Mouse (Mus musculus): ENCODE results near the gene Nlk. TPM values are rescaled to one million over a fixed set of nuclear protein-coding genes. Genes with fewer than 3 reads are reported as not detected.
"Not testable (repeated sequence)": the region's sequence is repeated elsewhere in the genome, so short reads cannot be mapped to it uniquely, and the experiment has no call there.

Nlk gene
- polyA plus RNA-seq, 1 experiment from 2014 or later, result 25.8 TPM

- DNase-seq (ENCODE audit: low spot score, missing footprints) (no peak), ATAC-seq (ENCODE audit: low FRiP score) (no peak)
- Histone ChIP-seq H3K27ac (ENCODE audit: low read depth, low read length) (no peak overlapping the region), H3K4me1 (ENCODE audit: control insufficient read depth, insufficient read depth, low read length) (no peaks in the 10 kb centered on the region), H3K4me2 (no peak overlapping the region), H3K4me3 (ENCODE audit: low read depth, low read length) (no peak overlapping the region), H3K9ac (ENCODE audit: low read length) (no peak overlapping the region), H3K36me3 (ENCODE audit: control insufficient read depth, insufficient read depth, low read length) (no peaks in the 10 kb centered on the region), H3K27me3 (ENCODE audit: control insufficient read depth, insufficient read depth, low read length) (no peaks in the 10 kb centered on the region), H3K9me3 (ENCODE audit: control insufficient read depth, low read length) (no peaks in the 10 kb centered on the region)
- 93% methylated on average over 2 of the region's 2 CpGs for WGBS
Measured at GRCm38 (mm10) chr11:78649143-78649542, 48.0 kb downstream of the Nlk start.

- not testable (repeated sequence) for H3K4me3 ChIP-seq (ENCODE audit: low read depth, low read length); H3K36me3 ChIP-seq (ENCODE audit: control insufficient read depth, insufficient read depth, low read length); H3K27me3 ChIP-seq (ENCODE audit: control insufficient read depth, insufficient read depth, low read length); ATAC-seq (ENCODE audit: low FRiP score); H3K9me3 ChIP-seq (ENCODE audit: control insufficient read depth, low read length); DNase-seq (ENCODE audit: low spot score, missing footprints); H3K4me2 ChIP-seq; H3K27ac ChIP-seq (ENCODE audit: low read depth, low read length); H3K4me1 ChIP-seq (ENCODE audit: control insufficient read depth, insufficient read depth, low read length); H3K9ac ChIP-seq (ENCODE audit: low read length)
- WGBS, result 86% methylated on average over 1 of the region's 1 CpGs
Measured at GRCm38 (mm10) chr11:78648405-78648804, 48.8 kb downstream of the Nlk start.

- H3K4me1 ChIP-seq (ENCODE audit: control insufficient read depth, insufficient read depth, low read length), result peaks cover 5% of the 10 kb centered on the region; the same call in 1 of the 2 replicates
- H3K36me3 ChIP-seq (ENCODE audit: control insufficient read depth, insufficient read depth, low read length), result no peaks in the 10 kb centered on the region
- no peak overlapping the region for H3K27ac ChIP-seq (ENCODE audit: low read depth, low read length)
- ATAC-seq (ENCODE audit: low FRiP score) (no peak), DNase-seq (ENCODE audit: low spot score, missing footprints) (no peak)
- H3K4me2 ChIP-seq, result no peak overlapping the region
- H3K27me3 ChIP-seq (ENCODE audit: control insufficient read depth, insufficient read depth, low read length), result no peaks in the 10 kb centered on the region
- H3K9me3 ChIP-seq (ENCODE audit: control insufficient read depth, low read length), result no peaks in the 10 kb centered on the region
- WGBS, result 90% methylated on average over 7 of the region's 7 CpGs
- H3K4me3 ChIP-seq (ENCODE audit: low read depth, low read length), result no peak overlapping the region
- no peak overlapping the region for H3K9ac ChIP-seq (ENCODE audit: low read length)
Measured at GRCm38 (mm10) chr11:78643746-78644145, 53.4 kb downstream of the Nlk start.

- WGBS, result 65% methylated on average over 3 of the region's 3 CpGs
- no peaks in the 10 kb centered on the region for H3K9me3 ChIP-seq (ENCODE audit: control insufficient read depth, low read length)
- H3K9ac ChIP-seq (ENCODE audit: low read length), result no peak overlapping the region
Measured at GRCm38 (mm10) chr11:78642151-78642550, 55.0 kb downstream of the Nlk start.

GRCm38 (mm10) chr11:78641088-78641487, 56.1 kb downstream of the Nlk start:
- peaks cover 3% of the 10 kb centered on the region; the same call in 1 of the 2 replicates for H3K36me3 ChIP-seq (ENCODE audit: control insufficient read depth, insufficient read depth, low read length)
- 92% methylated on average over 3 of the region's 3 CpGs for WGBS

More at GRCm38 (mm10) chr11:78642151-78642550, 55.0 kb downstream of the Nlk start:
- ATAC-seq (ENCODE audit: low FRiP score) (no peak), DNase-seq (ENCODE audit: low spot score, missing footprints) (no peak)
- H3K27ac ChIP-seq (ENCODE audit: low read depth, low read length), result no peak overlapping the region
- peaks cover 5% of the 10 kb centered on the region; the same call in 1 of the 2 replicates for H3K4me1 ChIP-seq (ENCODE audit: control insufficient read depth, insufficient read depth, low read length)
- H3K4me3 ChIP-seq (ENCODE audit: low read depth, low read length), result no peak overlapping the region
- no peaks in the 10 kb centered on the region for H3K27me3 ChIP-seq (ENCODE audit: control insufficient read depth, insufficient read depth, low read length)
- no peak overlapping the region for H3K4me2 ChIP-seq
- no peaks in the 10 kb centered on the region for H3K36me3 ChIP-seq (ENCODE audit: control insufficient read depth, insufficient read depth, low read length)

GRCm38 (mm10) chr11:78632782-78633181, 64.4 kb downstream of the Nlk start:
- Histone ChIP-seq H3K4me2 (no peak overlapping the region), H3K4me1 (ENCODE audit: control insufficient read depth, insufficient read depth, low read length) (no peaks in the 10 kb centered on the region), H3K36me3 (ENCODE audit: control insufficient read depth, insufficient read depth, low read length) (peaks cover 3% of the 10 kb centered on the region; the same call in 1 of the 2 replicates), H3K9ac (ENCODE audit: low read length) (no peak overlapping the region), H3K27me3 (ENCODE audit: control insufficient read depth, insufficient read depth, low read length) (no peaks in the 10 kb centered on the region), H3K4me3 (ENCODE audit: low read depth, low read length) (no peak overlapping the region), H3K9me3 (ENCODE audit: control insufficient read depth, low read length) (no peaks in the 10 kb centered on the region; the same call in 1 of the 2 replicates), H3K27ac (ENCODE audit: low read depth, low read length) (no peak overlapping the region)
- ATAC-seq (ENCODE audit: low FRiP score), result no peak
- no peak for DNase-seq (ENCODE audit: low spot score, missing footprints)
- 93% methylated on average over 2 of the region's 2 CpGs for WGBS

More at GRCm38 (mm10) chr11:78641088-78641487, 56.1 kb downstream of the Nlk start:
- peaks cover 5% of the 10 kb centered on the region; the same call in 1 of the 2 replicates for H3K4me1 ChIP-seq (ENCODE audit: control insufficient read depth, insufficient read depth, low read length)
- H3K27ac ChIP-seq (ENCODE audit: low read depth, low read length), result no peak overlapping the region
- no peaks in the 10 kb centered on the region; the same call in 1 of the 2 replicates for H3K9me3 ChIP-seq (ENCODE audit: control insufficient read depth, low read length)
- H3K4me3 ChIP-seq (ENCODE audit: low read depth, low read length), result no peak overlapping the region
- ATAC-seq (ENCODE audit: low FRiP score), result no peak
- H3K4me2 ChIP-seq, result no peak overlapping the region
- no peak overlapping the region for H3K9ac ChIP-seq (ENCODE audit: low read length)
- H3K27me3 ChIP-seq (ENCODE audit: control insufficient read depth, insufficient read depth, low read length), result no peaks in the 10 kb centered on the region
- DNase-seq (ENCODE audit: low spot score, missing footprints), result no peak

GRCm38 (mm10) chr11:78628871-78629270, 68.3 kb downstream of the Nlk start:
- DNase-seq (ENCODE audit: low spot score, missing footprints) (no peak), ATAC-seq (ENCODE audit: low FRiP score) (no peak)
- H3K4me3 ChIP-seq (ENCODE audit: low read depth, low read length), result no peak overlapping the region
- H3K36me3 ChIP-seq (ENCODE audit: control insufficient read depth, insufficient read depth, low read length), result no peaks in the 10 kb centered on the region
- H3K4me2 ChIP-seq, result no peak overlapping the region
- no peak overlapping the region for H3K27ac ChIP-seq (ENCODE audit: low read depth, low read length)
- no peak overlapping the region for H3K9ac ChIP-seq (ENCODE audit: low read length)
- H3K27me3 ChIP-seq (ENCODE audit: control insufficient read depth, insufficient read depth, low read length), result no peaks in the 10 kb centered on the region
- WGBS, result 79% methylated on average over 3 of the region's 3 CpGs
- no peaks in the 10 kb centered on the region for H3K4me1 ChIP-seq (ENCODE audit: control insufficient read depth, insufficient read depth, low read length)
- no peaks in the 10 kb centered on the region for H3K9me3 ChIP-seq (ENCODE audit: control insufficient read depth, low read length)

- DNase-seq (ENCODE audit: low spot score, missing footprints) (no peak), ATAC-seq (ENCODE audit: low FRiP score) (no peak)
- H3K9ac ChIP-seq (ENCODE audit: low read length), result no peak overlapping the region
- whole genome bisulfite sequencing, result 74% methylated on average over 3 of the region's 3 CpGs
- no peak overlapping the region for H3K27ac ChIP-seq (ENCODE audit: low read depth, low read length)
- H3K36me3 ChIP-seq (ENCODE audit: control insufficient read depth, insufficient read depth, low read length), result no peaks in the 10 kb centered on the region
- H3K4me2 ChIP-seq, result no peak overlapping the region
- H3K27me3 ChIP-seq (ENCODE audit: control insufficient read depth, insufficient read depth, low read length), result no peaks in the 10 kb centered on the region
- no peaks in the 10 kb centered on the region for H3K4me1 ChIP-seq (ENCODE audit: control insufficient read depth, insufficient read depth, low read length)
- no peaks in the 10 kb centered on the region for H3K9me3 ChIP-seq (ENCODE audit: control insufficient read depth, low read length)
- no peak overlapping the region for H3K4me3 ChIP-seq (ENCODE audit: low read depth, low read length)
Measured at GRCm38 (mm10) chr11:78624377-78624776, 72.8 kb downstream of the Nlk start.

GRCm38 (mm10) chr11:78621926-78622325, 75.2 kb downstream of the Nlk start:
- Histone ChIP-seq H3K36me3 (ENCODE audit: control insufficient read depth, insufficient read depth, low read length) (no peaks in the 10 kb centered on the region), H3K9ac (ENCODE audit: low read length) (no peak overlapping the region), H3K27ac (ENCODE audit: low read depth, low read length) (no peak overlapping the region), H3K4me2 (no peak overlapping the region), H3K4me1 (ENCODE audit: control insufficient read depth, insufficient read depth, low read length) (no peaks in the 10 kb centered on the region), H3K27me3 (ENCODE audit: control insufficient read depth, insufficient read depth, low read length) (no peaks in the 10 kb centered on the region), H3K4me3 (ENCODE audit: low read depth, low read length) (no peak overlapping the region), H3K9me3 (ENCODE audit: control insufficient read depth, low read length) (no peaks in the 10 kb centered on the region)
- ATAC-seq (ENCODE audit: low FRiP score), result no peak
- no peak for DNase-seq (ENCODE audit: low spot score, missing footprints)
